Mouse (Mus musculus): ENCODE results near the gene Zfp865. TPM values are rescaled to one million over a fixed set of nuclear protein-coding genes. Genes with fewer than 3 reads are reported as not detected.
"Not testable (repeated sequence)": the region's sequence is repeated elsewhere in the genome, so short reads cannot be mapped to it uniquely, and the experiment has no call there.

Gene Zfp865
- polyA plus RNA-seq, 1 experiment from 2014 or later: 8.6 TPM

DNA sequence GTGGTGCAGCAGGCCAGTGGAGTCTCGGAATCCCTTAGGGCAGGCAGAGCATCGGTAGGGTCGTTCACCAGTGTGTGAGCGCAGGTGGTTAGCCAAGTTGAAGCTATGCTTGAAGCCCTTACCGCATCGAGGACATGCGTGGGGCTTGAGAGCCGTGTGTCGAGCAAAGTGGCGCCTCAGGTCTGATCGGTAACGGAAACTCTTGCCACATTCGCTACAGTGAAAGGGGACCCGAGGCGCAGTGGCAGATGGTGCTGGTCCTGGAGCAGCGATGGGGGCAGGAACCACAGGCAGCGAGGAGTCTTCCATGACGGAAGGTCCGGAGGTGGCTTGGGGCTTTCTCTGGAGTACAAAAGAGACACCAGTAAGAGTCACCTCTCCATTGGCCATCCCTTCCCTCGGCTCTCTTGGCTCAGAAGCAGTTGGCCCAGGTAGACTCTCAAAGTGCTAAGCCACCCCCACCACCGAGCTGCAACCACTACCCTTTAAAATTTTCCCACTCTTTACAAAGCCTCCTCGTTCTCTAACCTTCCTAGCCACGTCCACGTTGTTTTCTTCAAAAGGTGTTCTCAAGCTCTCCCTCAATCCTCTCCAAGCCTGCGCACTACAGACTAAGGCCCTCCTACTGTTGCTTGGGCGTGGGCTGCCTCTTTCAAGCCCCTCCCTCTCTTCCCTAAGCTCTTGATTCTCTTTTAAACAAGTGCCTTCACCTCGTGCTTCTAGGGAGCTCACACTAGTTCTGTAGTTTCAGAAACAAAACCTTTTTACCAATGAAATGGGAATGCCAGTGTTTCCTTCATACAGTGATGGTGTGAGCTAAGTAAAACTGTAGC, 7.3 kb upstream of the Zfp865 start:
- Histone ChIP-seq H3K4me1 (replicated peaks; ENCODE audit: control insufficient read depth, insufficient read depth, low read length) (no peaks in the 10 kb centered on the region), H3K27me3 (ENCODE audit: control insufficient read depth, insufficient read depth, low read length) (no peaks in the 10 kb centered on the region), H3K9ac (ENCODE audit: low read depth, low read length) (no peak overlapping the region), H3K4me2 (replicated peaks; ENCODE audit: low read depth, low read length) (no peak overlapping the region), H3K4me3 (ENCODE audit: low read depth, low read length) (no peak overlapping the region), H3K27ac (ENCODE audit: low read depth, low read length) (no peak overlapping the region), H3K9me3 (ENCODE audit: control insufficient read depth, low read length) (no peaks in the 10 kb centered on the region), H3K36me3 (ENCODE audit: control insufficient read depth, insufficient read depth, low read length) (peaks cover 24% of the 10 kb centered on the region)
- WGBS: 93% methylated on average over 27 of the region's 27 CpGs
- DNase-seq (ENCODE audit: low spot score) (no peak), ATAC-seq (ENCODE audit: low FRiP score) (no peak)

DNA sequence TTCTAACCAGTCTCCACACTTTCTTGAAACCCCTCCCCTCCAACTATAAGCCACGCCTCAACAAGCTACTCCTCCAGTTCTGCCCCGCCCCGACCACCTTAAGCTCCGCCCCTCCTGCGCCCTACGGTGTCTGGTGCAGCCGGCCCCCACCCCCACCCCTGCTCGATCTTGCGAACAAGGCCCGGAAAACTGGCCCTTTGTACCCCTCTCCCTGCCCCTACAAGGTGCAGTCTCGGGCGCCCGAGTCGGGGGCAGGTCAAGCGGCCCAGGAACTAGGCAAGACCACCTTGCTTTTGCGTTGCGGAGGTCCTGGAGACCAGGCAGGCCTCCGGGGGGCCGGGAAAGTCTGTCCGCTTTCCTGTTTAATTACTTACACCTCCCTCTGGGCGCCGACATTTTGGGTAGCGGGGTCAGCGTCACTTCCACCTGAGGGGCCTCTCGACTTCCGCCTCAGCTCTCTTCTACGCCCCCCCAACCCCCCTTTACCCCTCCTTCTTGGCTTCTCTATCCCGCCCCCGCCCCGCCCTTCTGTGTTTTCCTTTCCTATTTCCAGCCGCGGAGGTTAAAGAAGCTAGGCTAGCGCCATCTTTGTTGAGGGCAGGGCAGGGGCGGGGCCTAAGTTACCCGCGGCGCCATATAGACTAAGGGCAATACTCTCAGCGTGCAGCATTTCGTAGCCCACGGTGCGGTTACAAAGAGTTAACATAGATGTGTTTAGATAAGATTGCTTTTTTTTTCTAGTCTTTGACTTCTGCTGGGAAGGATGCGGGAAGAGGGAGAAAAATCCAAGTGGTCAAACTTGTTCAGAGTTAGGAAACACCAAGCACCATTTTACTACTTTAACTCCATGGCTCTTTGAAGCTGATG, 5.7 kb upstream of the Zfp865 start, which contains the start of the genes Zfp524 and Fiz1:
Gene Zfp524, plus strand, starts transcription at position 165 of the 867 bp plus-strand sequence.
Gene Fiz1, minus strand, starts transcription at position 447 of the 867 bp plus-strand sequence.
- Histone ChIP-seq H3K27me3 (ENCODE audit: control insufficient read depth, insufficient read depth, low read length) (no peaks in the 10 kb centered on the region), H3K36me3 (ENCODE audit: control insufficient read depth, insufficient read depth, low read length) (peaks cover 11% of the 10 kb centered on the region; the same call in 1 of the 2 replicates), H3K4me1 (replicated peaks; ENCODE audit: control insufficient read depth, insufficient read depth, low read length) (no peaks in the 10 kb centered on the region), H3K4me3 (ENCODE audit: low read depth, low read length) (peak within 1 kb of the TSS; percentile 52), H3K9me3 (ENCODE audit: control insufficient read depth, low read length) (no peaks in the 10 kb centered on the region), H3K27ac (ENCODE audit: low read depth, low read length) (peak within 1 kb of the TSS; percentile 96), H3K4me2 (replicated peaks; ENCODE audit: low read depth, low read length) (peak within 1 kb of the TSS; percentile 51), H3K9ac (ENCODE audit: low read depth, low read length) (peak within 1 kb of the TSS; percentile 82)
- ATAC-seq (ENCODE audit: low FRiP score) (peak; percentile 84), DNase-seq (ENCODE audit: low spot score) (peak; percentile 98)
- WGBS: under 1% methylated on average over 41 of the region's 42 CpGs

DNA sequence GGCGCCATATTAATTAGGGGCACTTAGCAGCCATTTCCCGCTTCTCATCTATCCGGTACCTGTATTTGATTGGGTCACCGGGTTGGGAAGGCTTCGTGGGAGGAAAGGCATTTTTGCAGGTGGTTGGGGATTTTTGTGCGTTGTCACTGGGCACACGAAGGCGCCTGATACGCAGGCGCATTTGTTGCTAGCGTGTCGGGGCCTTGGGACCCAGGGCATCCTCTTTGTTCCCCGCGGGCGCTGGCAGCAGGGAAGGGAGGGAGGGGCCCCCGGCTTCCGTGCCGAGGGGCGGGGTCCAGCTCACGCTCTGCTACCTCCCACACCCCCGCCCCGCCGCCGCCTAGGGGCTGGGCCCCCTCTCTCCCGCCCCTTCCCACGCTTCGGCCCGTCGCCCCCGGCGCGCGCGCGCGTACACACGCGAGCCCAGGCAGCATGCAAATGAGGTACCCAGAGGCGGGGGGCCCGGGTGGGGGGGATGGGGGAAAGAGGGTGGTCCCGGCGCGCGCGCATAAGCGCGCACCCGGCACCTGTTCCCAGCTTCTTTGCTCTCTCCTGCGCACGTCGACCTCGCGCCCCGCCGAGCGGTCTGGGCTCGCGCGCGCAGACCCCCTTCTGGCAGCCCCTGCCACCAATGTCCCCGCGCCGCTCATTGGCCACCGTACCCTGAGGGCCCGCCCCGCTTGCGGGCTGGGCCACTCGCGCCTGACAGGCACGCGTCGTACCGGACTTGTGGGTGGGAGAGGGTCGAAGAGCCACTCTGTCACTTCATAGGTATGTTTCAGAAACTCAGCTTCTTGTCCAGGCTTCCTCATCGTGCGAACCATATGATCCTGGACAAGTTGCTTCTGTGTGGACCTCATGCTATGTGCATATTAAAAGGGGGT, 4.8 kb upstream of the Zfp865 start, which contains the start of gene Gm44973:
Gene Gm44973, plus strand, starts transcription at position 379 of the 884 bp plus-strand sequence.
- Histone ChIP-seq H3K4me1 (replicated peaks; ENCODE audit: control insufficient read depth, insufficient read depth, low read length) (no peaks in the 10 kb centered on the region), H3K9me3 (ENCODE audit: control insufficient read depth, low read length) (no peaks in the 10 kb centered on the region), H3K36me3 (ENCODE audit: control insufficient read depth, insufficient read depth, low read length) (peaks cover 9% of the 10 kb centered on the region; the same call in 1 of the 2 replicates), H3K27me3 (ENCODE audit: control insufficient read depth, insufficient read depth, low read length) (no peaks in the 10 kb centered on the region), H3K27ac (ENCODE audit: low read depth, low read length) (peak within 1 kb of the TSS; percentile 96), H3K4me2 (replicated peaks; ENCODE audit: low read depth, low read length) (peak within 1 kb of the TSS; percentile 51), H3K9ac (ENCODE audit: low read depth, low read length) (peak within 1 kb of the TSS; percentile 82), H3K4me3 (ENCODE audit: low read depth, low read length) (peak within 1 kb of the TSS; percentile 52)
- under 1% methylated on average over 54 of the region's 76 CpGs for WGBS
- DNase-seq (ENCODE audit: low spot score): peak; percentile 95
- ATAC-seq (ENCODE audit: low FRiP score): peak; percentile 81

DNA sequence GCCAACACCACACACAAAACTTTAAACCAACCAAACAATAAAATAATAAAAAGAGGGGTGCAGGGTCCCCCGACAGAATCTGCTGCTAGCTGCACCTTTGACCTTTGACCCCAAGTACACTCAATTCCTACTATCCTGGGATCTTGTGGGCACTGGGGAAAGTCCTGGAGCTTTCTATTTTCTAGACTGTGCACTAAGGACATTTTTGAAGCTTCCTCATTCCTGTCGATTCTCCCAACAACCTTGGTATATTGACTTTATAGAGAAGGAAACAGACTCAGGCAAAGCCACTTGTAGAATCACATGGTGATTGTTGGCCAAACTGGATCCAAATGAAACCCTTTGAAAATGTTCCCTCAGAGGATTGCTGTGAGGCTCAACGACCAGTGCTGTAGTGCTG, 4.1 kb upstream of the Zfp865 start:
- peak overlapping the region; percentile 51 for H3K4me2 ChIP-seq (replicated peaks; ENCODE audit: low read depth, low read length)
- H3K4me3 ChIP-seq (ENCODE audit: low read depth, low read length): peak overlapping the region; percentile 52
- H3K9ac ChIP-seq (ENCODE audit: low read depth, low read length): peak overlapping the region; percentile 82; the same call in 1 of the 2 replicates
- peaks cover 9% of the 10 kb centered on the region; the same call in 1 of the 2 replicates for H3K36me3 ChIP-seq (ENCODE audit: control insufficient read depth, insufficient read depth, low read length)
- ATAC-seq (ENCODE audit: low FRiP score): no peak
- no peaks in the 10 kb centered on the region for H3K27me3 ChIP-seq (ENCODE audit: control insufficient read depth, insufficient read depth, low read length)
- 71% methylated on average over 3 of the region's 3 CpGs for WGBS
- DNase-seq (ENCODE audit: low spot score): no peak
- no peaks in the 10 kb centered on the region for H3K9me3 ChIP-seq (ENCODE audit: control insufficient read depth, low read length)
- 0 out of 2 replicates have a peak, but pooled peaks cover under 1% of the 10 kb centered on the region for H3K4me1 ChIP-seq (replicated peaks; ENCODE audit: control insufficient read depth, insufficient read depth, low read length)
- peak overlapping the region; percentile 96 for H3K27ac ChIP-seq (ENCODE audit: low read depth, low read length)

DNA sequence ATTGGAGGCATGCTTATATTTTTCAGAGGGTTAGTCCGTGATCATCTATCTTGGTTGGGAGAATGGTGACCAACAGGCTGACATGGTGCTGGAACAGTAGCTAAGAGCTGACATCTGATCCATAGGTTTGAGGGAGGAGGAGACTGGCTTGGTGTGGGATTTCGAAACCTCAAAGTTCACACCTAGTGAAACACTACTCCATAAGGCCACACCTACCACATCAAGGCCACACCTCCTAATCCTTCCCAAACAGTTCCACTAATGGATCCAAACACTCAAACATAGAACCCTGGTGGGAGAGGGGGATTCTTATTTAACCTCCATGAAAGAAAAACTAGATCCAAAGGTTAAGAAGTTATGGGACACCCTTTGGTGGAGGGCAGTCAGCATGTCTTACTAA, 3.3 kb upstream of the Zfp865 start:
- Histone ChIP-seq H3K27me3 (ENCODE audit: control insufficient read depth, insufficient read depth, low read length) (no peaks in the 10 kb centered on the region), H3K4me3 (ENCODE audit: low read depth, low read length) (no peak overlapping the region), H3K4me1 (replicated peaks; ENCODE audit: control insufficient read depth, insufficient read depth, low read length) (0 out of 2 replicates have a peak, but pooled peaks cover 2% of the 10 kb centered on the region), H3K27ac (ENCODE audit: low read depth, low read length) (no peak overlapping the region), H3K9me3 (ENCODE audit: control insufficient read depth, low read length) (no peaks in the 10 kb centered on the region), H3K9ac (ENCODE audit: low read depth, low read length) (no peak overlapping the region), H3K4me2 (replicated peaks; ENCODE audit: low read depth, low read length) (no peak overlapping the region), H3K36me3 (ENCODE audit: control insufficient read depth, insufficient read depth, low read length) (no peaks in the 10 kb centered on the region; the same call in 1 of the 2 replicates)
- ATAC-seq (ENCODE audit: low FRiP score) (no peak), DNase-seq (ENCODE audit: low spot score) (no peak)
- WGBS: 94% methylated on average over 2 of the region's 2 CpGs

DNA sequence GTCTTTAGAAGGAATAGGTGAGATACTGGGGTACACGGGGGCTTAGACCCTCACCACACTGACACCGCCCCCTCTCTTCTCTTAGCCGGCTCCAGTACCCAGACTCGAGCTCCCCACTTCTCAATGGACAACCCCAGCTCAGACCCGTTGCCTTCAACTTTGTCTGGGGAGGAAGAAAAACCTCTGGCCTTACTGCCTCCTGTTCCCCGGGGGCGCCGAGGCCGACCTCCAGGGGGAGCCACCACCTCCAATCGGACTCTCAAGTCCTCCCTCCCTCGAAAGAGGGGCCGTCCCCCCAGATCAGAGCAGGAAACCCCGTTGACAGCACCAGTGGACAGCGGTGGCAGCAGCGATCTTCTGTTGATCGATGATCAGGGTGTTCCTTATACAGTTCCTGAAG, 2.8 kb upstream of the Zfp865 start:
- no peak overlapping the region for H3K9ac ChIP-seq (ENCODE audit: low read depth, low read length)
- DNase-seq (ENCODE audit: low spot score) (no peak), ATAC-seq (ENCODE audit: low FRiP score) (no peak)
- no peak overlapping the region for H3K4me3 ChIP-seq (ENCODE audit: low read depth, low read length)
- WGBS: 88% methylated on average over 16 of the region's 16 CpGs
- no peak overlapping the region for H3K4me2 ChIP-seq (replicated peaks; ENCODE audit: low read depth, low read length)
- H3K4me1 ChIP-seq (replicated peaks; ENCODE audit: control insufficient read depth, insufficient read depth, low read length): 0 out of 2 replicates have a peak, but pooled peaks cover 2% of the 10 kb centered on the region
- no peaks in the 10 kb centered on the region for H3K9me3 ChIP-seq (ENCODE audit: control insufficient read depth, low read length)
- H3K27me3 ChIP-seq (ENCODE audit: control insufficient read depth, insufficient read depth, low read length): no peaks in the 10 kb centered on the region
- H3K27ac ChIP-seq (ENCODE audit: low read depth, low read length): no peak overlapping the region
- H3K36me3 ChIP-seq (ENCODE audit: control insufficient read depth, insufficient read depth, low read length): no peaks in the 10 kb centered on the region

DNA sequence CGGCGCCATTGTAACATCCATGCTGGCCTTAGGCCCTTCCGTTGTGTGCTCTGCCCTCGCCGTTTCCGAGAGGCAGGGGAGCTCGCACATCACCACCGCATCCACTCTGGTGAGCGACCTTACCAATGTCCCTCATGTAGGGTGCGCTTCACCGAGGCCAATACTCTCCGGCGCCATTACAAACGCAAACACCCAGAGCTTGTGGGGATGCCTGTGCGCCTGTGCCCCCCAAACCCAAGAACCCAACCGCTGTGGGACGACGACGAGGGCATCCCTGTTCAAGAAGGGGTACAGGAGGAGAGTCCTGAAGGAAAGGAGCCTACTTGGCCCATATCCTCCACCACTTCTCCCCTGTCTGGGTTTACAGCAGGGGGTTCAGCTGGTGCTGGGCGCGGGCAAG, 2.2 kb upstream of the Zfp865 start:
- Histone ChIP-seq H3K4me1 (replicated peaks; ENCODE audit: control insufficient read depth, insufficient read depth, low read length) (0 out of 2 replicates have a peak, but pooled peaks cover 2% of the 10 kb centered on the region), H3K9me3 (ENCODE audit: control insufficient read depth, low read length) (no peaks in the 10 kb centered on the region), H3K36me3 (ENCODE audit: control insufficient read depth, insufficient read depth, low read length) (no peaks in the 10 kb centered on the region), H3K4me2 (replicated peaks; ENCODE audit: low read depth, low read length) (no peak overlapping the region), H3K9ac (ENCODE audit: low read depth, low read length) (no peak overlapping the region), H3K4me3 (ENCODE audit: low read depth, low read length) (no peak overlapping the region), H3K27me3 (ENCODE audit: control insufficient read depth, insufficient read depth, low read length) (no peaks in the 10 kb centered on the region), H3K27ac (ENCODE audit: low read depth, low read length) (no peak overlapping the region)
- DNase-seq (ENCODE audit: low spot score) (no peak), ATAC-seq (ENCODE audit: low FRiP score) (no peak)
- WGBS: 97% methylated on average over 21 of the region's 21 CpGs

DNA sequence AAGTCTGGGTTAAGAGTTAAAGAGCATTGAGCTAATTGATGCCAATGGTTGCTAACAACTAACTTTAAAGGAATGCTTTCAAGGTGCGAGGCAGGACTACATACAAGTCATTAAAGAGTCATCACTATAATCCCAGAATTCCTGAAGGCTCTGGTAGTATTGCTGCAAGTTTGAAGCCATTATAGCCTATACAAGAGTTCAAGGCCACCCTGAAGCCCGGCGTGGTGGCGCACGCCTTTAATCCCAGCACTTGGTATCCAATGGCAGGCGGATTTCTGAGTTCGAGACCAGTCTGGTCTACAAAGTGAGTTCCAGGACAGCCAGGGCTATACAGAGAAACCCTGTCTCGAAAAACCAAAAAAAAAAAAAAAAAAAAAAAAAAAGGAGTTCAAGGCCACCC, 600 bp upstream of the Zfp865 start:
- not testable (repeated sequence) for DNase-seq (ENCODE audit: low spot score); H3K36me3 ChIP-seq (ENCODE audit: control insufficient read depth, insufficient read depth, low read length); ATAC-seq (ENCODE audit: low FRiP score); H3K9me3 ChIP-seq (ENCODE audit: control insufficient read depth, low read length); H3K4me1 ChIP-seq (replicated peaks; ENCODE audit: control insufficient read depth, insufficient read depth, low read length); H3K27me3 ChIP-seq (ENCODE audit: control insufficient read depth, insufficient read depth, low read length)
- peak overlapping the region; percentile 46; the same call in 1 of the 2 replicates for H3K9ac ChIP-seq (ENCODE audit: low read depth, low read length)
- H3K27ac ChIP-seq (ENCODE audit: low read depth, low read length): peak overlapping the region; percentile 90
- H3K4me3 ChIP-seq (ENCODE audit: low read depth, low read length): peak overlapping the region; percentile 87
- 34% methylated on average over 8 of the region's 8 CpGs for WGBS
- H3K4me2 ChIP-seq (replicated peaks; ENCODE audit: low read depth, low read length): peak overlapping the region; percentile 38
